Mouse (Mus musculus) lung, postnatal 0 days (tissue): Measurements from ENCODE around the gene Sprr1b. TPM values are rescaled to one million over a fixed set of nuclear protein-coding genes. Genes with fewer than 3 reads are reported as not detected.
"Not testable (repeated sequence)": the region's sequence is repeated elsewhere in the genome, so short reads cannot be mapped to it uniquely, and the experiment has no call there.

Source experiments
- ATAC-seq: fragments of 200-750 bp; cut with Nextera tagmentation; 2 replicates; pipeline ENCODE4 v1.8.0; 2017; ENCODE audit warnings: moderate library complexity
- DNase-seq: peaks from one replicate; pipeline ENCODE4 v3.0.0-alpha.2; 2016; ENCODE audit warnings: low spot score
- H3K27ac ChIP-seq: fragments of 300-500 bp; sonication (generic); 2 replicates; pipeline ENCODE4 v1.5.1; 2014; ENCODE audit warnings: antibody characterized with exemption, mild to moderate bottlenecking, low read length, mixed read lengths
- H3K27me3 ChIP-seq: fragments of 300-500 bp; sonication (generic); replicated peaks from 2 replicates; pipeline ENCODE4 v1.6.1; 2014; ENCODE audit warnings: low read length, mixed read lengths; ENCODE audit not compliant: insufficient read depth
- H3K36me3 ChIP-seq: fragments of 300-500 bp; sonication (generic); 2 replicates; pipeline ENCODE4 v1.6.1; 2014; ENCODE audit warnings: low read length, mixed read lengths; ENCODE audit not compliant: insufficient read depth
- H3K4me1 ChIP-seq: fragments of 300-500 bp; sonication (generic); 2 replicates; pipeline ENCODE4 v1.6.1; 2014; ENCODE audit warnings: antibody characterized with exemption, low read depth, low read length, mixed read lengths; ENCODE audit not compliant: insufficient read depth
- H3K4me2 ChIP-seq: fragments of 300-500 bp; sonication (generic); replicated peaks from 2 replicates; pipeline ENCODE4 v1.6.1; 2014; ENCODE audit warnings: low read depth, mild to moderate bottlenecking, low read length, moderate library complexity, mixed read lengths
- H3K4me3 ChIP-seq: fragments of 300-500 bp; sonication (generic); 2 replicates; pipeline ENCODE4 v1.5.1; 2014; ENCODE audit warnings: low read depth, low read length
- H3K9ac ChIP-seq: fragments of 300-500 bp; sonication (generic); replicated peaks from 2 replicates; pipeline ENCODE4 v1.6.1; 2014; ENCODE audit warnings: low read depth, mild to moderate bottlenecking
- H3K9me3 ChIP-seq: fragments of 300-500 bp; sonication (generic); 2 replicates; pipeline ENCODE4 v1.6.1; 2016; ENCODE audit warnings: low read length, mixed read lengths
- CTCF ChIP-seq: IDR thresholded peaks from 2 replicates; pipeline ENCODE4 v1.5.1; 2016; ENCODE audit warnings: antibody characterized with exemption, mild to moderate bottlenecking
- EP300 ChIP-seq: IDR thresholded peaks from 2 replicates; pipeline ENCODE4 v1.6.1; 2016; ENCODE audit warnings: antibody characterized with exemption, mild to moderate bottlenecking, control low read depth
- WGBS: fragments of 180-500 bp; shearing (Covaris S2); extraction: QIAGEN DNeasy Blood & Tissue Kit; methylation state at CpG from one replicate; pipeline ENCODE4 v1.1.7; 2014; 5-methylcytosine and 5-hydroxymethylcytosine counted together
- polyA plus RNA-seq: library from polyadenylated mRNA; unstranded; fragments of >200 nt; fragmentation: Nextera tagmentation; extraction: Ambion mirVana; gene quantifications from 2 replicates; pipeline ENCODE4 v1.2.1, GENCODE M21; 2015

The Sprr1b gene
- not detected in 2 replicates for polyA plus RNA-seq

DNA sequence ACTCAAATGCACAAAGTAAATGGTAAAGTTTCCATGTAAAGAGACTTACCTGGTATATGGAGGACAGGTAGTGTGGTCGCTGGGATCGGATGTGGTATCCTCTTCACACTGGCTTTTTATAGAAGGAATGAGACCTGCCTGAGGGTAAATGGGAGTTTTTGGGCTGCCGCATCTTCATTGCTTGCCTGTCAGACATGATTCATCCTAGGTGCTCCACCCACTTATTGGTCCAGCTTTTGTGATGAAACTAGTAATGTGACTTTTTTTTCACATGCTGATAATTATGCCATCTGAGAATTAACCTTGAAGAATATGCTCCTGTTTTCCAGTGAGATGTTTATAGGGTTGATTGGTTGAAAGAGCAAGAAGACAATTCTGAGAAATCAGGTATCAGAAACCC lies at the start of gene Sprr1b:
Gene Sprr1b, minus strand, starts transcription at position 101 of the 400 bp plus-strand sequence.
- no peak for ATAC-seq
- TF ChIP-seq EP300: no peak
- no peak for TF ChIP-seq CTCF
- H3K4me1 ChIP-seq: no peaks in the 10 kb centered on the region
- no peak for DNase-seq
- H3K27ac ChIP-seq: no peak within 1 kb of the TSS
- no peak within 1 kb of the TSS for H3K9ac ChIP-seq
- no peaks in the 10 kb centered on the region for H3K27me3 ChIP-seq
- no peak within 1 kb of the TSS for H3K4me2 ChIP-seq
- H3K36me3 ChIP-seq: no peaks in the 10 kb centered on the region
- H3K9me3 ChIP-seq: no peaks in the 10 kb centered on the region
- H3K4me3 ChIP-seq: no peak within 1 kb of the TSS
- WGBS: 91% methylated on average over 3 of the region's 3 CpGs

GRCm38 (mm10) chr3:92486307-92486706 lies 47.7 kb upstream of the Sprr1b start:
- H3K36me3 ChIP-seq: no peaks in the 10 kb centered on the region
- ATAC-seq (no peak), DNase-seq (peak; percentile 12)
- 9% methylated on average over 1 of the region's 1 CpGs for WGBS
- no peak overlapping the region for H3K4me3 ChIP-seq
- H3K4me2 ChIP-seq: no peak overlapping the region
- H3K27me3 ChIP-seq: no peaks in the 10 kb centered on the region
- H3K4me1 ChIP-seq: no peaks in the 10 kb centered on the region
- no peak overlapping the region for H3K27ac ChIP-seq
- no peaks in the 10 kb centered on the region for H3K9me3 ChIP-seq
- no peak for TF ChIP-seq CTCF
- TF ChIP-seq EP300: no peak
- no peak overlapping the region for H3K9ac ChIP-seq

DNA sequence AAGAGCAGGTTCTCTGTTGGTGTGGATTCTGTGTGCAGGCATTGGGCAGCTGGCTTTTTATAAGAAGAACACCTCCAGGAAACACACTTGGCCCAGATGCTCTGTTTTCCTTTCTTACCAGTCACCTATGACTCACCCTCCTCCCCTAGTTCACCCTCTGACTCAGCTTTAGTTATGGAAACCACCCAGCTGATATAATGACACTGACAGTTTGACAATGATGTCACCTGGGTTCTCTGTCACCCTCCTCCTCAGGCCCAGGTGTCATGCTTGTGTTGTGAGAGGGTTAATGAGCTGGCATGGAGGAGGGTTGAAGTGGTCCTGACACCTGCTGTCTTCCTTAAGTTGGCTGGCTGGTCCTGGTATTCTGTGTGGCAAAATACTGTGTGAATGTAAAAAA lies 47.3 kb upstream of the Sprr1b start, which contains the start of gene Sprr1a:
Gene Sprr1a, minus strand, starts transcription at position 33 of the 400 bp plus-strand sequence.
- DNase-seq: peak; percentile 53
- Histone ChIP-seq H3K27ac (no peak within 1 kb of the TSS), H3K36me3 (no peaks in the 10 kb centered on the region), H3K4me1 (no peaks in the 10 kb centered on the region), H3K27me3 (no peaks in the 10 kb centered on the region), H3K4me3 (no peak within 1 kb of the TSS), H3K9me3 (no peaks in the 10 kb centered on the region), H3K4me2 (no peak within 1 kb of the TSS), H3K9ac (no peak within 1 kb of the TSS)
- ATAC-seq: peak; percentile 35; the same call in 1 of the 2 replicates
- TF ChIP-seq CTCF: no peak

- not testable (repeated sequence) for H3K4me3 ChIP-seq, ATAC-seq, H3K27ac ChIP-seq, H3K9ac ChIP-seq, H3K36me3 ChIP-seq, H3K4me2 ChIP-seq, H3K4me1 ChIP-seq, H3K9me3 ChIP-seq, H3K27me3 ChIP-seq, DNase-seq
- TF ChIP-seq CTCF: peak; percentile 54
Measured at GRCm38 (mm10) chr3:92481249-92481648, 42.7 kb upstream of the Sprr1b start.

- H3K4me2 ChIP-seq: no peak overlapping the region
- no peak overlapping the region for H3K9ac ChIP-seq
- no peak overlapping the region for H3K27ac ChIP-seq
- no peak for TF ChIP-seq EP300
- TF ChIP-seq CTCF: no peak
- H3K4me1 ChIP-seq: no peaks in the 10 kb centered on the region
- no peak for DNase-seq
- H3K27me3 ChIP-seq: no peaks in the 10 kb centered on the region
- no peak for ATAC-seq
- H3K36me3 ChIP-seq: no peaks in the 10 kb centered on the region
- WGBS: 67% methylated on average over 2 of the region's 2 CpGs
- no peak overlapping the region for H3K4me3 ChIP-seq
- no peaks in the 10 kb centered on the region for H3K9me3 ChIP-seq
Measured at GRCm38 (mm10) chr3:92470111-92470510, 31.5 kb upstream of the Sprr1b start.

- ATAC-seq (no peak), DNase-seq (no peak)
- Histone ChIP-seq H3K27ac (no peak overlapping the region), H3K9ac (no peak overlapping the region), H3K4me1 (no peaks in the 10 kb centered on the region), H3K4me2 (no peak overlapping the region), H3K4me3 (no peak overlapping the region), H3K9me3 (no peaks in the 10 kb centered on the region), H3K36me3 (no peaks in the 10 kb centered on the region), H3K27me3 (no peaks in the 10 kb centered on the region)
- TF ChIP-seq CTCF (no peak), EP300 (no peak)
Measured at GRCm38 (mm10) chr3:92467424-92467823, 28.8 kb upstream of the Sprr1b start.

DNA sequence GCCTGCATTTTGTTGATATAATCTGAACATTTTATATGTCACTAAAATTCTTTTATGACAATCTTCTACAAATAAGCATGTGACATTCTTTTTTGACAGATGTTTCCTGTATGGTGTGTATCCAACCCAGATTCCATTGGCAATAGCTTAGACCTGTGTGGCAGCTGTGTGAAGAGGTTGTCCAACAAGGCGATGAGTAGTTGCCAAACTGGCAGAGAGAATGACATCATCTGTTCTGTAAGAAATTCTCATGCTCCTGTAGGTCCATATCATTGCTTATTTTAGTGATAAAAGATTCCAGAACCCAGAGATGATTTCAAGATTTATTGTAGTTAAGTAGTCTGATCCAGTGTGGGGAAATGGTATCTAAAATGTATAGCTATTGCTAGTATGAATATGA lies 28.0 kb upstream of the Sprr1b start:
- H3K36me3 ChIP-seq: no peaks in the 10 kb centered on the region
- TF ChIP-seq EP300 (no peak), CTCF (no peak)

More for the DNA sequence above, 28.0 kb upstream of the Sprr1b start:
- Histone ChIP-seq H3K9me3 (no peaks in the 10 kb centered on the region), H3K4me2 (no peak overlapping the region), H3K9ac (no peak overlapping the region), H3K4me3 (no peak overlapping the region), H3K27ac (no peak overlapping the region), H3K4me1 (no peaks in the 10 kb centered on the region), H3K27me3 (no peaks in the 10 kb centered on the region)
- 56% methylated on average over 1 of the region's 1 CpGs for WGBS
- DNase-seq: no peak
- no peak for ATAC-seq
